Mouse (Mus musculus) cortical plate, adult 2 months (tissue): ENCODE data around the gene Clk4. TPM values are rescaled to one million over a fixed set of nuclear protein-coding genes. Genes with fewer than 3 reads are reported as not detected.

Experiments
- H3K27ac ChIP-seq: fragments of 200-500 bp; 2 replicates; pipeline ENCODE4 v1.5.1; 2012; ENCODE audit warnings: low read length, control low read depth, inconsistent platforms; ENCODE audit not compliant: insufficient read depth
- H3K4me1 ChIP-seq: fragments of 200-500 bp; 2 replicates; pipeline ENCODE4 v1.6.1; 2011; ENCODE audit warnings: low read length; ENCODE audit not compliant: control insufficient read depth, insufficient read depth
- H3K4me3 ChIP-seq: fragments of 200-500 bp; 2 replicates; pipeline ENCODE4 v1.5.1; 2011; ENCODE audit warnings: mild to moderate bottlenecking, low read length, control low read depth; ENCODE audit not compliant: insufficient read depth
- CTCF ChIP-seq: fragments of 200-500 bp; IDR thresholded peaks from 2 replicates; pipeline ENCODE4 v1.5.1; 2011; ENCODE audit warnings: mild to moderate bottlenecking, control low read depth, low read length; ENCODE audit not compliant: insufficient read depth; ENCODE audit errors: extremely low read depth
- POLR2A ChIP-seq: fragments of 200-500 bp; IDR thresholded peaks from 2 replicates; pipeline ENCODE4 v1.6.1; 2011; ENCODE audit warnings: mild to moderate bottlenecking, low read length, control low read depth; ENCODE audit not compliant: insufficient read depth; ENCODE audit errors: extremely low read depth
- polyA plus RNA-seq: library from polyadenylated mRNA; depleted of rRNA; stranded (reverse); fragments of >200 nt; gene quantifications from 2 replicates; pipeline ENCODE4 v1.2.3, GENCODE M21; 2012; rRNA removed

Clk4 gene
- polyA plus RNA-seq, 1 experiment, result 190 TPM

DNA sequence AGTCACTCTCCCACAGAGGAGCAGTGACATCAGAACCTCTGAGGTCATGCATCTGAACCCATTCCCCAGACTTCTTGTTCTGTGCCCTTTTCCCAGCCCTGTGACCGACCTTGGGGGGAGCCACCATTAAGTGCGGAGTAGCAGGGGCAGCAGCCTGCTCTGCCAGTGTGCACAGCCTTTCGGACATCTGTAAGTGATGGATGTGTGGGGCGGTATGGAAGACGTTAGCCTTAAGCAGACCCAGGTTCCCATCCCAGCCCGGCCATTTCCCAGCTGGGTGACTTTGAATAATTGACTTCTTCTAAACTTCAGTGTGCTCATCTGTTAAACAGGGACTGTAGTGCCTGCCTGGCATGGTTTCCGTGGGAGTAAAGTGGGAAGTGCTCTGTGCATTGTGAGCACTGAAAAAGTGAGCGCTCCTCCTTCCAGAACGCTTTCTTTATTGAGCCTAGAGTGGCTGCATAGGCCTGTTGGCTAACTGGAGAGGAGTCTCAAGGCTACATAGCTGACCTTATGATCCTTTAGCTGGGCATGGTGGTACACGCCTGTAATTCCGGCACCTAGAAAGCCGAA lies 42.5 kb downstream of the Clk4 start:
- TF ChIP-seq POLR2A (no peak), CTCF (no peak)
- H3K4me3 ChIP-seq, result no peak overlapping the region
- H3K4me1 ChIP-seq, result peaks cover 2% of the 10 kb centered on the region; the same call in 1 of the 2 replicates
- H3K27ac ChIP-seq, result no peak overlapping the region

DNA sequence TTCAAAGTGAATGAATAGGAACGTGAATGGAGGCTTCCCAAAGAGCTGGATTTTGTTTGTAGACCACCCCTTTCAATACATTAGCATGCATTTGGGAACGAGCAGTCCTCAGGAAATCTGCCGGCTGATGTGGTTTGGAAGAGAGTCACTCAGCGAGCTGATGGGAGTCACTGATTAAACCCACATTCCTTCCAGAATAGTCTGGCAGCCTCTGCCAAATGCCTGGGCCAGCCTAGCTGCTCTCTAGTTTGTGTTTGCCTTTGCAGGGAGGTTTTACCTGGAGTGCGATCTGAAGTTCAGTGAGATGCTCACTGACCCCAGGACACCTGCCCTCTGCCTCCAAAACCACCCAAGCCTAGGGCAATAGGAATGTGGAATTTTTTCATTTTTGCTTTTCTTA lies 46.8 kb downstream of the Clk4 start:
- no peak overlapping the region for H3K4me3 ChIP-seq
- H3K4me1 ChIP-seq, result peaks cover 2% of the 10 kb centered on the region; the same call in 1 of the 2 replicates
- H3K27ac ChIP-seq, result no peak overlapping the region
- no peak for TF ChIP-seq POLR2A
- no peak for TF ChIP-seq CTCF

DNA sequence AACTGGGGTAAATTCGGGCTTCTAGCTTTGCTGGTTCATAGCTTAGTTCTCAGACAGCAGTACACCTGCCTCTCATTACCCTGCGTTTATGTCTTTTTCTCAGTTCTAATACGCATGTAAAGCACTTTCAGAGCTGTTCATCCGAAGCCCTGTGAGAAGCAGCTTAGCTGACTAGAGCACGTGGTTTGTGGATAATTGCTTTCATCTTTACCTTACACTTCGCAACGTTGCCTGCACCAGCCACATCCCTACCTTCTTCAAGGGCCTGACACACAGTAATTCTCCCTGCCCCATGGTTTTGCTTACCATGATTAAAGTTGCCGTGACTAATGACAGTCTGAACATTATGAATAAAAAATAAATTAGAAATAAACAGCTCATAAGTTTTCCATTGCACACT lies 50.3 kb downstream of the Clk4 start:
- Histone ChIP-seq H3K27ac (no peak overlapping the region), H3K4me3 (no peak overlapping the region), H3K4me1 (no peaks in the 10 kb centered on the region)
- TF ChIP-seq CTCF, result no peak
- no peak for TF ChIP-seq POLR2A

DNA sequence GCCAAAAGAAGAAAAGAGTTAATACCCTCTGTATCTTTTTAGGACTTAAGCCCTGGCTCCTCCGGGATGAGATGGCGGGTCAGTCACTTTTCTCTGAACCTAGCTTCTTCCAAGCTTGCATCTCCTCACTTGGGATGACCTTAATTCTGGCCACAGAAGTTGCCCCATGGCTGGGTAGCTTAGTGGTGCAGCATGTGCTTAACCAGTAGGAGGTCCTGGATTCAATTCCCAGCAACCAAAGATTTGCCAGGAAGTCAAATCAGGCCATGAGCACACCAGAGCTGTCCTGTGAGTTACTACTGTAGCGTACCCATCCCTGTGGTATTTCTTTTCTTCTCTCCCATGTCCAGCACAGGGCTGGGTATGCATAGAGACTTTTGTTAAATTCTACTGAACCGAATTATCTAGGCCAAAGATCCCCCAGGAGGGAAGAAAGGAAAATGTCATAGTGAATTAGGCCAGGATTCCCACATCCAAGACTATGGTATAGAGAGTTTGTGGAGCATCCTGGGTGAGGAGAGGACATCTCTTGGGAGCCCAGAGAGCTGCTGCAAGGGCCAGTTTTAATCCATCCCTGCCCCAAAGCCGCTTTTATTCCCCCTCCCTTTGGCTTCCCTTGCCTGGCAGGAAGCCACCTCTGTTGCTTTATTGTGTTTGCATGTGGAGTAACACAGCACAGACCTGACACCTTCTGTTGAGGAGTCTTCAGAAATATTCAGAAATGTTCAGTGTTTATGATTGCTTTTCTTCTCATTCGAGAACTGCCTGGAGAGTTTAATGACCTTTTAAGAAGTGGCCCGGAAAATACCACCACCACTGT lies 54.7 kb downstream of the Clk4 start:
- H3K27ac ChIP-seq, result no peak overlapping the region
- H3K4me1 ChIP-seq, result no peaks in the 10 kb centered on the region
- TF ChIP-seq POLR2A, result no peak
- no peak for TF ChIP-seq CTCF
- H3K4me3 ChIP-seq, result no peak overlapping the region

DNA sequence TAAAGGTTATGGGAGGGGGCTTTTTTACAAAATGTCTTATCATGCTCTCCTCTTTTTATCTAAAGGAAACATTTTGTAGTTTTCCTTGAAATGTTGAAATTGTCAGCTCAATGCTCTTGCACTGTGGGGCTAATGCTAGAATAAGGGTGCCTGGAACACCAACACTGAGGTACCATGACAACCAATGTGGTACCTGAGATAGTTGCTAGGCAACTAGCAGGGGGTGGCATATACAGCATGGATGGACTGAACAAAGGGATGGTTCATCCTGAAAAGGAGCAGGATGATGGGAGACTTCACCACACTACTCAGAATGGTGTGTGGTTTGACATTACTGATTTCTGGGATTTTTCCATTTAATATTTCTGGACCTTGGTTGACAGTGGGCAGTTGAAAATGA lies 59.1 kb downstream of the Clk4 start:
- Histone ChIP-seq H3K4me3 (no peak overlapping the region), H3K27ac (no peak overlapping the region), H3K4me1 (no peaks in the 10 kb centered on the region)
- TF ChIP-seq CTCF, result no peak
- no peak for TF ChIP-seq POLR2A

DNA sequence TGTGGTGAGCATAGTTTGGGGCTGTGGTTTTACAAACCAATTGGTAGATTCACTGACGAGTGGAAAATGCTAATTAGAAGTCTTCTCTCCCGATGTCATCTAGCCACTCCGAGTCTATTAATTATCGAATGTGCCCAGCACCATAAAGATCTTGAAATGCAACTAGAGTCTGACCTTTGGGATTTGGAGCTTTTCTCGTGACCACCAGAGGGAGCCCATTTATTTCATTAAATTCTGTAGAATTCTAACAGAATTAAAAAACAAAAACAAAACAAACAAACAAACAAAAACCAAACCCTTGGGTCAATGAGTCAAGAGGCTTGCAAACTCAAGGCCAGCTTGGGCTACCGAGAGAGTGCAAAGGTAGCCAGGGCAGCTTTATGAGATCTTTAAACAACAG lies 65.4 kb downstream of the Clk4 start:
- Histone ChIP-seq H3K27ac (no peak overlapping the region), H3K4me3 (no peak overlapping the region), H3K4me1 (no peaks in the 10 kb centered on the region)
- TF ChIP-seq CTCF, result peak; percentile 24; the same call in 1 of the 2 replicates
- TF ChIP-seq POLR2A, result no peak

DNA sequence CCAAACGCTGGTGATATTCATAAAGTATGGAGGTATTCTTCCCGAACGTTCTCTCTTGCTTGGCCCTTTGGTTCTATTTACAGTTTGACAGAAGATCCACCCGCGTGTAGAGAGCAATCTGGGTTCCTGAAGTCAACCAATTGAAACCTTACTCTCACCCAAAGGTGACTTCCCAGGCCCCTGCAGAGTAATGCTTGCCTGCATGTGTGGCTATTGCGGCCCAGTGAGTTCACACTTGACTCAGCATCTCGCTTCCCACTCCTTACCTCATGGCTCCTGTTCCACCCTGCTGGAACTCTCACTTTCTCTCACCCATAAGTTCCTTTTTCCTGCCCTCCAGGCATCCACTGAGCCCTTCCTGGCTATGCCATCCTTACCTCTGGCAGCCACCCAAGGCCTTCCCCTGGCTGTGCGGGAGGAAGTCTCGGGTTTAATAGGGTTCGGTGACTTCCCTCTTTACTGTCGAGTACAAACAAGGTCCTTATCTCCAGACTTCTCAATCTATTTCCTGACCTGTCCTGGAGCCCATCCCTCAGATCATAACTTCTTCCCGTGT lies 66.9 kb downstream of the Clk4 start:
- TF ChIP-seq POLR2A (no peak), CTCF (no peak)
- Histone ChIP-seq H3K4me3 (no peak overlapping the region), H3K4me1 (no peaks in the 10 kb centered on the region), H3K27ac (no peak overlapping the region)

DNA sequence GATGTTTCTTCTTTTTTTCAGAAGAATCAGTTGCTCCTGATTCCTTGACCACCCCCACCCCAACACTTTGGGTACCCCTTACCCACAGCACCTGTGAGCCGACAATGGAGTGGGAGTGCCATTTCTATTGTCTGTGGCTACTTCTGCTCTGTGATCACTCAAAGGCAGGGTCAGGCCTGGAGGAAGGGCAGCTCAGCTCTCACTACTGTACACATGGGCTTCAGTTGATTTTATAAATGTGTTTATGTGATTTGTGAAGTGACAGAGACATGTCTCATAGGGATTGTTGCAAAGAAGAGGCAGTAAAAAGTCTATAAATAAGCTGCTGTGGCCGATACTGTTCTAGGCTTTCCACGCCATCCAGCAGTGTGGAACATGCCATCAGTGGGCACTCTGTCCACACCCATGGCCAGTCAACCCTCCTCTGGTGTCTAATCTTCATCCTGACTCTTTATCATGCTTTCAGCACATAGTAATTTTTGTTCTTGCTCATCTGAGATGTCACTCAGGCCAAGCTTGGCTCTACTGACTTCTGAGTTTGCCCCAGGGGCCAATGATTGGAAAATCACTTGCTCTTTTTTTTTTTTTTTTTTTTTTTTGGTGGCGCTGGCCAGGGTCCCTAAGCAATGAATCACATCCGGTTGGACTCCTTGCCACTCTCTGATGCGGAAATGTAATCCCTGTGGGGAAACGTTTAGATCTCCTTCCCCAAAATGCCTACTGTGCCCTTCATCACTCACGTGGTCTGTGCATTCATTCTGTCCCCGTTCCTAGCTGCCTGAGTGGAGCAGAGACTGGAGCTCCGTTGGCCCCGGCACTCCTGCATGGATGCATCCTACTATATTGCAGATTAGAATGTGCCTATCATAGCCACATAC lies 68.5 kb downstream of the Clk4 start:
- H3K4me1 ChIP-seq, result no peaks in the 10 kb centered on the region

More for the DNA sequence above, 68.5 kb downstream of the Clk4 start:
- Histone ChIP-seq H3K4me3 (no peak overlapping the region), H3K27ac (no peak overlapping the region)
- no peak for TF ChIP-seq CTCF
- TF ChIP-seq POLR2A, result no peak

Other genes starting within 250 kb of the Clk4 start
- not detected in 2 replicates for gene Olfr54, start 247.5 kb upstream of the Clk4 start, polyA plus RNA-seq
- gene Olfr1375, start 213.6 kb upstream of the Clk4 start, polyA plus RNA-seq, result not detected in 2 replicates
- gene Zfp354a, start 202.5 kb upstream of the Clk4 start, polyA plus RNA-seq, result 10.0 and 10.2 TPM in 2 replicates
- gene Gm12569, start 41.3 kb upstream of the Clk4 start, polyA plus RNA-seq, result not detected in 2 replicates
- 0.13 TPM in 1 of 2 replicates, not detected in the other for gene BC049762, start 1.3 kb downstream of the Clk4 start, polyA plus RNA-seq
- 7.2 and 7.3 TPM in 2 replicates for gene Col23a1, start 28.2 kb downstream of the Clk4 start, polyA plus RNA-seq